Mouse (Mus musculus): Measurements from ENCODE around the gene Olfr767.

DNA sequence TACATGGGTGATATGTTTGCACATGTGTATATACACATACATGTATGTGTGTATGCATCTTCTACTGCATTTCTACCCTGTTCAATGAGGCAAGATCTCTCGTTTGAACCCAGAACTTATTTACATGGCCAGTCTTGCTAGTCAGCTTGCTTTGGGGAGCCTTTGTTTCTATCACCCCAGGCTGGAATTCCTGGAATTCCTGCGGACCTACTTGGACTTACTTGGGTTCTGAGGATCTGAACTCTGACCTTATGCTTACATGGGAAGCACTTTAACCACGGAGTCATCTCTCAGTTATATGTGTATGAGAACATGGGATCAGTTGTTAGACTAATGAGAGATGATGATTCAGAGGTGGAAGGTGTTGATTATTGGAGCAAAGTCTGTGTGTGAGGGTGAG is 18.5 kb upstream of the Olfr767 start:
- TF ChIP-seq POLR2A (IDR thresholded peaks at IDR 0.05; ENCODE audit: control insufficient read depth, low read depth, low read length) (no peak), CTCF (IDR thresholded peaks at IDR 0.05; ENCODE audit: control insufficient read depth, insufficient read depth, insufficient replicate concordance, low read depth, low read length) (no peak)
